Mouse (Mus musculus) thymus, adult 2 months (tissue): ENCODE data around the gene Ptges3l.
"Not testable (repeated sequence)": the region's sequence is repeated elsewhere in the genome, so short reads cannot be mapped to it uniquely, and the experiment has no call there.

Experiments used
- CTCF ChIP-seq: fragments of 200-500 bp; IDR thresholded peaks from 2 replicates; pipeline ENCODE4 v1.5.1; 2012; ENCODE audit warnings: mild to moderate bottlenecking, control low read depth, low read length, moderate library complexity, borderline replicate concordance; ENCODE audit not compliant: control insufficient read depth, poor library complexity, insufficient read depth; ENCODE audit errors: extremely low read depth
- POLR2A ChIP-seq: fragments of 200-500 bp; IDR thresholded peaks from 2 replicates; pipeline ENCODE4 v1.6.1; 2012; ENCODE audit warnings: mild to moderate bottlenecking, low read length, control low read depth, moderate library complexity; ENCODE audit not compliant: control insufficient read depth, poor library complexity, insufficient read depth; ENCODE audit errors: extremely low read depth

DNA sequence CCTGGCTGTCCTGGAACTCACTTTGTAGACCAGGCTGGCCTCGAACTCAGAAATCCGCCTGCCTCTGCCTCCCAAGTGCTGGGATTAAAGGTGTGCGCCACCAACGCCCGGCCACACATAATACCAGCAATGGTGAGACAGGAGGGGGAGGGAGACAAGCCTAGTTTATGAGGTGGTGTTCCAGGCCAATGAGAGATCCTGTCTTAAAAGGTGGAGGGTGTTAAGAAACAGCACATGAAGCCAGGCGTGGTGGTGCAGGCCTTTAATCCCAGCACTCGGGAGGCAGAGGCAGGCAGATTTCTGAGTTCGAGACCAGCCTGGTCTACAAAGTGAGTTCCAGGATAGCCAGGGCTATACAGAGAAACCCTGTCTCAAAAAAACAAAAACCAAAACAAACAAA lies 46.9 kb downstream of the Ptges3l start:
- TF ChIP-seq CTCF, POLR2A: not testable (repeated sequence)
